Mouse (Mus musculus) naive thymus-derived CD4-positive, alpha-beta T cell, adult 2 months (primary cell): ENCODE data around the gene Vmn2r31.
"Not testable (repeated sequence)": the region's sequence is repeated elsewhere in the genome, so short reads cannot be mapped to it uniquely, and the experiment has no call there.

Experiments
- DNase-seq: peaks from one replicate; pipeline ENCODE4 v3.0.0-alpha.2; 2011; ENCODE audit warnings: low read depth

Gene Vmn2r31

DNA sequence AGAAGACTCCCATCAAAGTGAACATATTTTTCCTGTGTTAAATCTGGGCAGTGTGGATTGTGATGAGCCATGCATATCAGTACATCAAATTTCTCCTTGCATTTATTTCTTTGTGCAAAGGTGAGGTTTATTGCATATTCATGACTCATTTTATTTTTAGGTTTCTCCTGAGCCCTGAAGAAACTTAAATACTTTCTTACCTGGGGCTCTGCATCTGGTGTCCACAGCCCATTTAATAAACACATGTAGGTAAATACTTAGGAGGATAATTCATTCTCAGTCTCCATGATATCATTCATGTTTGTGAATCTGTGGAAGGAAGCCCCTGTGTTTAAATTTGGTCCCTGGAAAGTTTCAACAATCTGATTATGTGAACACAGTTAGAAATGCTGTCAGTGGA, at the start of gene Vmn2r31:
Gene Vmn2r31 (minus strand): TSS at position 101 of the 400 bp plus-strand sequence.
- DNase-seq = not testable (repeated sequence)

DNA sequence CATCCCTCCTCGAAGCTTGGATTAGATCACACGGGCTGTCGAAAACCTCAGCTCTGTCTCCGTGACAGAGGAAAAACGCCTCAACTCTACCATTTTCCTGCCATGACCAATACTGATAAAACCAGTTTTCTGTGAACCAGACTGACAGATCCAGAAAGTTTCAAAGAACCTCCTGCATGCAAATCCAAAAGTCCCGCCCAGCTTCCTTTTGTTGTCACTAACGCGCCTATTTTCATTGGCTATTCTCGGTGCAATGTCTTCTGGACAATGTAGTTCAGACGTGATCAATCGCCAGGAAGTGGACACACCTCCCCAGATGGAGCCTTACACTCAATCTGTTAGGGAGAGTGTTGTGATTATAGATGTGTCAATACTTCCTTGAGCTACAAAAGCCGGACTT, 25.1 kb downstream of the Vmn2r31 start, which contains the start of gene Gm45783:
Gene Gm45783 (minus strand): TSS at position 143 of the 400 bp plus-strand sequence.
- DNase-seq = not testable (repeated sequence)

DNA sequence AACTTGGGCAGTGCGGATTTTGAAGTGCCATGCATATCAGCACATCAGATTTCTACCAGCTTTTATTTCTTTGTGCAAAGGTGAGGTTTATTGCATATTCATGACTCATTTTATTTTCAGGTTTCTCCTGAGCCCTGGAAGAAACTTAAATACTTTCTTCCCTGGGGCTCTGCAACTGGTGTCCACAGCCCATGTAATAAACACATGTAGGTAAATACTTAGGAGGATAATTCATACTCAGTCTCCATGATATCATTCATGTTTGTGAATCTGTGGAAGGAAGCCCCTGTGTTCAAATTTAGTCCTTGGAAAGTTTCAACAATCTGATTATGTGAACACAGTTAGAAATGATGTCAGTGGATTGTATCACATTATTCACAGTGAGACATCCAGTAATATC, 62.0 kb downstream of the Vmn2r31 start, which contains the start of gene Vmn2r30:
Gene Vmn2r30 (minus strand): TSS at position 101 of the 400 bp plus-strand sequence.
- not testable (repeated sequence) for DNase-seq
